Mouse (Mus musculus) kidney, postnatal 0 days (tissue): ENCODE results near the gene Cntrl. TPM values are rescaled to one million over a fixed set of nuclear protein-coding genes. Genes with fewer than 3 reads are reported as not detected.

Experiments used
- ATAC-seq: fragments of 200-750 bp; cut with Nextera tagmentation; replicated peaks from 2 replicates; pipeline ENCODE4 v1.8.0; 2017; ENCODE audit warnings: low read depth, moderate number of reproducible peaks, moderate TSS enrichment, moderate library complexity; ENCODE audit not compliant: low FRiP score
- DNase-seq: peaks from one replicate; pipeline ENCODE4 v3.0.0-alpha.2; 2016; ENCODE audit warnings: low spot score
- H3K27ac ChIP-seq: fragments of 300-500 bp; sonication (generic); 2 replicates; pipeline ENCODE4 v1.5.1; 2014; ENCODE audit warnings: mild to moderate bottlenecking
- H3K27me3 ChIP-seq: fragments of 300-500 bp; sonication (generic); 2 replicates; pipeline ENCODE4 v1.6.1; 2014; ENCODE audit warnings: low read length, mixed read lengths; ENCODE audit not compliant: insufficient read depth
- H3K36me3 ChIP-seq: fragments of 300-500 bp; sonication (generic); 2 replicates; pipeline ENCODE4 v1.6.1; 2014; ENCODE audit warnings: low read length, mixed read lengths; ENCODE audit not compliant: insufficient read depth
- H3K4me1 ChIP-seq: fragments of 300-500 bp; sonication (generic); replicated peaks from 2 replicates; pipeline ENCODE4 v1.6.1; 2014; ENCODE audit warnings: antibody characterized with exemption, low read length, mixed read lengths; ENCODE audit not compliant: insufficient read depth
- H3K4me2 ChIP-seq: fragments of 300-500 bp; sonication (generic); 2 replicates; pipeline ENCODE4 v1.6.1; 2014; ENCODE audit warnings: mild to moderate bottlenecking, low read length, moderate library complexity, mixed read lengths
- H3K4me3 ChIP-seq: fragments of 300-500 bp; sonication (generic); replicated peaks from 2 replicates; pipeline ENCODE4 v1.5.1; 2014; ENCODE audit warnings: low read depth, low read length
- H3K9ac ChIP-seq: fragments of 300-500 bp; sonication (generic); 2 replicates; pipeline ENCODE4 v1.6.1; 2014; ENCODE audit warnings: low read depth, low read length
- H3K9me3 ChIP-seq: fragments of 300-500 bp; sonication (generic); replicated peaks from 2 replicates; pipeline ENCODE4 v1.6.1; 2016; ENCODE audit warnings: low read length, inconsistent platforms, mixed read lengths
- CTCF ChIP-seq: IDR thresholded peaks from 2 replicates; pipeline ENCODE4 v1.5.1; 2016; ENCODE audit warnings: antibody characterized with exemption, low read depth, mild to moderate bottlenecking, moderate library complexity
- WGBS: fragments of 180-500 bp; shearing (Covaris S2); extraction: QIAGEN DNeasy Blood & Tissue Kit; methylation state at CpG from one replicate; pipeline ENCODE4 v1.1.7; 2014; 5-methylcytosine and 5-hydroxymethylcytosine counted together
- polyA plus RNA-seq: library from polyadenylated mRNA; unstranded; fragments of >200 nt; fragmentation: Nextera tagmentation; extraction: Ambion mirVana; gene quantifications from 2 replicates; pipeline ENCODE4 v1.2.1, GENCODE M21; 2015

Cntrl gene
- polyA plus RNA-seq, 1 experiment from 2014 or later: 16.3 TPM

DNA sequence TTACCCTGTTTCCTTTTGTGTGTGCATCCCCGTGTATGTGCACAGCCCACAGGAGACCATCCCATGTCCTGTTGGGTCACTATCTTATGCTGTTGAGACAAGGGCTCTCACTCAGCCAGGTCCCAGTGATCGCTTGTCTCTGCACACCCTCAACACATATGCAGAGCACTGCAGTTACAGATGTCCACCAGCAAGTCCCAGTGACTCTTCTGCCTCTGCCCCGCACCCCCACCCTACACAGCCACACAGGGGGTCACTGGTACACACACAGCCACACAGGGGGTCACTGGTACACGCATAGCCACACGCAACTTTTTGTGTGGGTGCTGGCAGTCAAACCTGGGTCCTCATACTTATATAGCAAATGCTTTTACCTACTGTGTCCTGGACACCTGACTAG is 54.1 kb downstream of the Cntrl start:
- H3K4me1 ChIP-seq: no peaks in the 10 kb centered on the region
- H3K9me3 ChIP-seq: no peaks in the 10 kb centered on the region
- H3K9ac ChIP-seq: no peak overlapping the region
- H3K4me3 ChIP-seq: no peak overlapping the region
- H3K4me2 ChIP-seq: no peak overlapping the region
- H3K36me3 ChIP-seq: peaks cover 42% of the 10 kb centered on the region
- no peak for TF ChIP-seq CTCF
- DNase-seq: no peak
- H3K27me3 ChIP-seq: no peaks in the 10 kb centered on the region
- no peak for ATAC-seq
- no peak overlapping the region for H3K27ac ChIP-seq
- 91% methylated on average over 5 of the region's 5 CpGs for WGBS

DNA sequence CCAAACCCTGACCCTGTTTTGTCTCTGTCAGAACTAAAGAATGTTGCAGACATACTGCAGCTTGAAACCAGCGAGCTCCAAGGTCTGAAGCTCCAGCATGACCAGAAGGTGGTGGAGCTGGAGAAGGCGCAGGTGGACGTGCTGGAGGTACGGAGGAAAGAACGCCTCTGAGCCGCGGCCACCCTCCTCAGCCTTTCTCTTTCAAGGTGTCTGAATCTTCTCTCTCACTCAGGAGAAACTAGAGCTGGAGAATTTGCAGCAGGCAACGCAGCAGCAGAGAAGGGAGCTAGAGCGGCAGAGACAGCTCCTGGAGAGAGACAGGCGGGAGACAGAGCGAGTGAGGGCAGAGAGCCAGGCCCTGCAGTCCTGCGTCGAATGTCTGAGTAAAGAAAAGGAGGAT is 56.1 kb downstream of the Cntrl start:
- no peak overlapping the region for H3K27ac ChIP-seq
- H3K4me2 ChIP-seq: no peak overlapping the region
- H3K4me3 ChIP-seq: no peak overlapping the region
- H3K36me3 ChIP-seq: peaks cover 46% of the 10 kb centered on the region
- no peak overlapping the region for H3K9ac ChIP-seq
- H3K27me3 ChIP-seq: no peaks in the 10 kb centered on the region
- no peaks in the 10 kb centered on the region for H3K9me3 ChIP-seq
- DNase-seq (no peak), ATAC-seq (no peak)
- no peaks in the 10 kb centered on the region for H3K4me1 ChIP-seq
- no peak for TF ChIP-seq CTCF
- 97% methylated on average over 13 of the region's 13 CpGs for WGBS

DNA sequence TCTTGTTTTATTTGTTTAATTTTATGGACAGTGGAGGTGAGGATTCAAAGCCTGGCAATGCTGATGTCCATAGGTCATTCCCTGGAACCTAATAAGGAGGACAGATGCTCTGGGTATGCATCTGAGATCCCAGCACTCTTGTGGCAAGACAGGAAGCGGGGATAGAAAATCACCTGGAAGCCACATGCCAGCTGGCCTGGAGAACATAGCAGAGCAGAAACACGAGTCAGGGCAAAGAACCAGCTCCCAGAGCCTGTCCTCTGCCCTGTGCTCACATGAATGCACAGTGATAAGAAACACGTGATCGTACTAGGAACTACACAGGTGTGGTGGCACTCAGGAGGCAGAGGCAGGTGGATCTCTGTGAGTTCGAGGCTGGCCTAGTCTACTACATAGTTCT is 57.5 kb downstream of the Cntrl start:
- no peak overlapping the region for H3K4me2 ChIP-seq
- H3K9me3 ChIP-seq: no peaks in the 10 kb centered on the region
- H3K27me3 ChIP-seq: no peaks in the 10 kb centered on the region
- no peak for ATAC-seq
- H3K4me3 ChIP-seq: no peak overlapping the region
- H3K9ac ChIP-seq: no peak overlapping the region
- no peak for TF ChIP-seq CTCF
- no peak overlapping the region for H3K27ac ChIP-seq
- no peak for DNase-seq
- 90% methylated on average over 5 of the region's 5 CpGs for WGBS
- H3K36me3 ChIP-seq: peaks cover 53% of the 10 kb centered on the region
- H3K4me1 ChIP-seq: no peaks in the 10 kb centered on the region

DNA sequence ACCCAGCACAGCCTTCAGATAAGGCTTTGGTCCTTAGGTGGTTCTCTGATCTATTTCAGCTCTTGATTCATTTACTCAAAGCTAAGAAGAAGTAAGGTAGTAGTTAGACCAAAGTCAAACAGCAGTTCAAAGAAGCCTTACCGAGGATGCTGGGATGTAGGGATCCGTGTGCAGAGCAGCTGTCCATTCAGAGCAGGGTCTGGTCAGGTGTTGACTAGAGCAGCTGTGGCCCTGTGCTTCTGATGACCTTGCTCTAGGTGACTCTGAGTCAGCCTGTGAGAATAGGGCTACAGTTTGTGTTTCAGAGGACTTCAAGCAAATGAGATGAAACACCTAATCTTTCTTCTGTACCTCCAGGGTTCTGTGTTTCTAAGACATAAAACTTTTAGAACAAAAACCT is 60.2 kb downstream of the Cntrl start:
- no peak for TF ChIP-seq CTCF
- WGBS: 86% methylated on average over 2 of the region's 2 CpGs
- Histone ChIP-seq H3K4me1 (peaks cover 5% of the 10 kb centered on the region; the same call in 1 of the 2 replicates), H3K4me3 (no peak overlapping the region), H3K4me2 (no peak overlapping the region), H3K36me3 (peaks cover 56% of the 10 kb centered on the region), H3K9me3 (no peaks in the 10 kb centered on the region), H3K27ac (no peak overlapping the region), H3K9ac (no peak overlapping the region), H3K27me3 (no peaks in the 10 kb centered on the region)
- DNase-seq: no peak
- ATAC-seq: no peak

DNA sequence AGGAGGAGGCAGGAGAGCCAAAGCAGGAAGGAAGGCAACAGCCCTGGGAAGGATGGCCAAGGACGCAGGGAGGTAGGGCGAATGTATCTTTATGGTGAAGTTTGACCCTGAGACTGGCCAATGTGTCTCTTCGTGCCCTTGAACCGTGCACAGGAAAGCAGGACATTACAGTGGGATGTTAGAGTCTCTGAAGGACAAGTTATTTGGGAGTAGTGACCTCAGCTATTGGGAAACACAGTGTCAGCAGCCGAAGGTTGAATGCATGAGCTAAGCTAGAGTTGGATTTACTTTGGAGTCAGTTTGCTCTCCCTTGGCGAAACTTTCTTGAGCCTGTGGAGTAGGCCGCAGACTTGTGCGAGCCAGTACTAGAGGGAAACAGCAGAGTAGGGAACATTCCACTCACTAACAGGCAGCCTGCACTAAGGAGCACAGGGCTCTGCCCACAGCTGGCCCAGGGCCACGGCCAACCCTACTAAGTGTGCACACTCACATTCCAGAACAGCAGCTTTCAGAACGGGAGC is 62.1 kb downstream of the Cntrl start:
- Histone ChIP-seq H3K4me2 (no peak overlapping the region), H3K4me3 (no peak overlapping the region), H3K27ac (peak overlapping the region; percentile 47; the same call in 1 of the 2 replicates), H3K36me3 (peaks cover 45% of the 10 kb centered on the region), H3K9me3 (no peaks in the 10 kb centered on the region), H3K4me1 (peaks cover 5% of the 10 kb centered on the region; the same call in 1 of the 2 replicates), H3K9ac (no peak overlapping the region), H3K27me3 (no peaks in the 10 kb centered on the region)
- TF ChIP-seq CTCF: no peak
- peak; percentile 72 for ATAC-seq
- no peak for DNase-seq
- WGBS: 83% methylated on average over 10 of the region's 10 CpGs

DNA sequence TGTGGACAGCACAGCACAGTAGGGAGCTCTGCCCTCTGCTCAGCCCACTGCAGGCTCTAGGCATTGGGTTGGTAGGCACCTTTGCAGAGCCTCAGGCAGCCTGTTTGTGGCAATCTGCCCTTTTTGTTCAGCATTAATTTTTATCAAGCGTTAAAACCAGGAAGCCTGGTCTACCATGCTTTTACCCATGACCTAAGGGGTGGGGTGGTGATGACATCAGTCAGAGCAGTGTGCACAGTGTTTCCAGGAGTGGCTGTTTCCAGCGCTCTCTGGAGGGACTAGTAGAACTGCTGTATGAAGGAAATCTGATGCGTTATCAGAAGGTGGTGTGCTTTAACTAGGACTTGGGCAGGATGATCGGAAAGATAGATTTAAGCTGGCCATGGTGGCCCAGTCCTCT is 63.0 kb downstream of the Cntrl start:
- H3K4me3 ChIP-seq: no peak overlapping the region
- no peak for TF ChIP-seq CTCF
- H3K4me2 ChIP-seq: no peak overlapping the region
- peak overlapping the region; percentile 47 for H3K27ac ChIP-seq
- H3K9me3 ChIP-seq: no peaks in the 10 kb centered on the region
- H3K36me3 ChIP-seq: peaks cover 39% of the 10 kb centered on the region
- no peak; the same call in 1 of the 2 replicates for ATAC-seq
- no peaks in the 10 kb centered on the region for H3K27me3 ChIP-seq
- WGBS: 88% methylated on average over 4 of the region's 4 CpGs
- H3K9ac ChIP-seq: no peak overlapping the region
- DNase-seq: no peak
- H3K4me1 ChIP-seq: peaks cover 5% of the 10 kb centered on the region; the same call in 1 of the 2 replicates

DNA sequence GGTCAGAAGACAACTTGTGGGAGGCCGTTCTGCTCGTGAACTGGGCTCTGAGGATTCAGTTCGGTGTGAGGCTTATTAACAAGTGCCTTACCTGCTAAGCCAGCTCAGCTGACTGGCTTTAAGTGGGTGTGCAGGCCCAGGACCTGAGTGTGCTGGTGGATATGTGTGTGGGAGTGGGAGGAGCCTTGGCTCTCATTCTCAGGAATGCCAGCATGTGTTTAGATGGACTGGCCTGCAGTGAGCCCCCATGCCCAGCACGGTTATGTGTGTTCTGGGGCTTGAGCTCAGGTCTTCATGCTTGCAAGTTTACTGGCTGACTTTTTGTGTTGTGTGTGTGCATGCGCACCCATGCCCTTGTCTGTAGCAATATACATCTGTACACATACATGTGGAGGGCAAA is 64.4 kb downstream of the Cntrl start:
- Histone ChIP-seq H3K36me3 (peaks cover 30% of the 10 kb centered on the region), H3K4me3 (no peak overlapping the region), H3K4me2 (no peak overlapping the region), H3K27me3 (no peaks in the 10 kb centered on the region), H3K9me3 (no peaks in the 10 kb centered on the region), H3K27ac (no peak overlapping the region), H3K4me1 (peaks cover 5% of the 10 kb centered on the region; the same call in 1 of the 2 replicates), H3K9ac (no peak overlapping the region)
- DNase-seq: no peak
- 0 out of 2 replicates have a peak, but pooled peaks have one; percentile 15 for ATAC-seq
- 83% methylated on average over 5 of the region's 5 CpGs for WGBS
- TF ChIP-seq CTCF: no peak
